Mouse (Mus musculus) ZHBTc4 (cell line): ENCODE measurements around the gene Zfp212.

Source experiments
- DNase-seq: peaks from one replicate; pipeline ENCODE4 v3.0.0-alpha.2; 2011; ENCODE audit warnings: low read depth, low spot score

The Zfp212 gene

DNA sequence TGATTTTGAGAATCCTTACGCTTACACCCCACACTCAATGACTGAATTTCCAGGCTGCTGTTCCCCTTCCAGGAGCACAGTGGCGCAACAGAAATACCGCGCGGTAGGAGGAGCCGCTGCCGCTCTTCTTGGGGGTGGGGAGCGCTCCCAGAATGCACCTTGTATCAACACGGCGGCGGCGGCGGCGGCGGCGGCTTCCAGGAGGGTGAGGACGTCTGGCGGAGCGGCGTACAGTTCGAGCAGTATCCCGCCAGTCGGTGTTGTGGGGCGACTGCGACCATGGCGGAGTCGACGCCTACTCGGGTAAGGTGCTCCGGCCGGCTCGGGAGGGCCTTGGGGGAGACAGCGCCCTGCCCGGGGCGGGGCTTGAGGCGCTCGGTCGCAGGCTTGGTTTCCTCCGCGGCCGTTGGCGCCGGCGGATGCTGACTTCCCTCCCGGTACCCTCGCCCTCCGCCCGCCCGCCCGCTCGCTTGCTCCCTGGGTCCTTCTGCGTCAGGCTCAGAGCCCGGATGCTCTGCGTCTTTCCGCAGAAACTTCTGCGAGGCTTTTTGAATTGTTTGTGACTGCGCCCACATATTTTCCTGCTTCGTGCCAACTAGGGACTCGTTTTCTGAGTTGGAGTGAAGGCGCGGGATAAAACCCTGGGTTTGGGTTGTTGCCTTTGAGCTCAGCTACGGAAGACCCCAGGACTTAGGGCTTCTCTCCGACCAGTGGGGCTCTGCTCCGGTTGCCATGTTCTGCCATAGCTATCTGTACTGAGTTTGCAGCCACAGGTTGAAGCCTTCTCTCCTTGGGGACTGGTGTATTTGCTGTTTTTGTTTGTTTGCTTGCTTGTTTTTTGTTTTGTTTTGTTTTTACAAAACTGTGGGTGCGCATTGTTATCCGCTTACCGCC is at the start of gene Zfp212:
Gene Zfp212 (plus strand): TSS at position 30 of the 894 bp plus-strand sequence.
- peak; percentile 96 for DNase-seq

DNA sequence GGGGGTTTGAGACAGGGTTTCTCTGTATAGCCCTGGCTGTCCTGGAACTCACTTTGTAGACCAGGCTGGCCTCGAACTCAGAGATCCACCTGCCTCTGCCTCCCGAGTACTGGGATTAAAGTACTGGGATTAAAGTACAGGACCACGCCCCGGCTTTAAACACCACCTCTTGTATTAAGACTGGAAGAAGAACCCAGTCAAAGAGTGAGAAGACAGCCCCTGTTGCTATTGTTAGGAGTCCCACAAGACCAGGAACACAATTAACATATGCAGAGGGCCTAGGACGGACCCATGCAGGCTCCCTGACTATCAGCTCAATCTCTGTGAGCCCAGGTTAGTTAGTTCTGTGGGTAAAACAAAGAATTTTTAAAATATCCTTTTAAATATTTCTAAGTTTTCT is 48.0 kb upstream of the Zfp212 start:
- peak; percentile 60 for DNase-seq

DNA sequence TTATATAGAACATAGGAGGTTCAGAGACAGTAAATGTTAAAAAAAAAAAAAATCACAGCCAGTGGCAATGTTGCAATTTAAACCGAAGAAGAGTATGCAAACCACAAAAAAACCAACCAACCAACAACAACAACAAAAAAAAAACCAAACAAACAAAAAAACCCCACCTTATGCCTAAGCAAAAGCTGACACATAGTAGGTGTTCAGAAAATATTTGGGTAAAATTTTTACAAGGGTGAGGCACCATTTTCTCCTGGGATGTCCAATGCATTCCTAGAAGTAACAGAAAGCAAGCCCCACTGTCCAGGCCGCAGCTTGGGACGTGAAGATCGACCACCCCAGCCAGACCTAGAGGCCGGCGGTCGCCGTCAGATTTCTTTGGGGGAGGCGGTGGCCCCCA is 43.2 kb upstream of the Zfp212 start, which contains the start of gene Zfp282:
Gene Zfp282 (plus strand): TSS at position 147 of the 400 bp plus-strand sequence.
- no peak for DNase-seq

DNA sequence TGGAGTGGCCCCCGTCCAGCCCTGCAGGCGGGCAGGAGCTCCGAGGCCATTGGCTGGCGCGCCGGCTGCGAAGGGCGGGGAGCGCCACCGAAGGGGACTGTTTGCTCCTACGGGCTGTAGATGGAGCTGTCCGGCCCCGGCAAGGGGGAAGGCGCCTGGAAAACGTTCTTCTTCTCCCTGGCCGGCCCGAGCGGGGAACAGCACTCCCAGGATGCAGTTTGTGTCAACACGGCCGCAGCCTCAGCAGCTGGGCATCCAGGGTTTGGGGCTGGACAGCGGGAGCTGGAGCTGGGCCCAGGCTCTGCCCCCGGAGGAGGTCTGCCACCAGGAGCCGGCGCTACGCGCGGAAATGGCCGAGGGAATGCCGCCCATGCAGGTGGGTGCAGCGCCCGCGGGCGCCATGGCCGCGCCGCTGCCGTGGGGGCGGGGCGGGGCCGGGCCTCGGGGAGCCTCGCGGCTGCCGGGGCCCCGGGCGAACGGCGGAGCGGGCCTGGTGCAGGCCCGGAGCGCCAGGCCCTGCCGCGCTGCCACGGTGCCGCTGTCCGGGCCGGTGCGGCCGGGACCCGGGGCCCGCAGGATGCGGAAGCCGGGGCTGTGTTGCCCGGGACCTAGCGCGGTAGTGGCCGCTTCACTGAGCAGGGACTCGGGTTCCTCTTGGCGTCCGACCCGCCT is 42.7 kb upstream of the Zfp212 start:
- DNase-seq = peak; percentile 91

DNA sequence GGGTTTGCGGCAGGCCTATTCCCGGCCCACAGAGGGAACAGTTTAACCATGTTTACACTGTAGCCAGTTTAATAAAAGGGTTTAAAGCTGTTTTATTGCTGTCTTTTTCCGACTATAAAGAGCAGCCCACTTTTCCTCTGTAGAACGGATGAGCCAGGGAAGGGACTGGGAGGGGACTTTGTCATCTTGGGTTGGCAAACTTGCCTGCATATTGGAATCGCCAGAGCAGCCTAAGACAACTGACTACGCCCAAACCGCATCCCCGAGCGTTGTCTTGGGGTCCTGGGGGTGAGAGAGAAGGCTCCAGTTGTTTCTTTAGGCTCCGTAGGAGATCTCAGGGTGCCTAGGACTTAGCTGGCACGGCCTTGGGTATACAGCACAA is 42.2 kb upstream of the Zfp212 start:
- DNase-seq = peak; percentile 41

DNA sequence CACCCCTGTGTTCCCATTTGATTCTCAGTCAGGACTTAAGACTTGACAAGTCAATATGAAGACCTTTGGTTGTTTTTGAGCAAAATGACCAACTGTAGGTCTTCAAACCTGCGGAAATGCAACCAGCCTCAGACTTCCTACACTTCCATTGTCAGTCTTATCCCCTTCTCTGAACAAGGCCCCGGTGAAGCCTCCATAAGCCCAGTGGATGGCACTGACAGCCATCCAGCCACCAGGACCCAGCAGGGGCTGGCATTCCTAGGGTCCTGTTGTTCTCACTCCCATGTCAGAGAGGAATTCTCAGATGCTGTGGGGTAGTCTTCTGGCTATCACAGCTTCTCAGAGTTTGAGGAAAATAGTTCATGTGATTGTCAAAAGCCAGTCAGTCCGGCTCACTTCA is 41.7 kb upstream of the Zfp212 start:
- DNase-seq = peak; percentile 12

DNA sequence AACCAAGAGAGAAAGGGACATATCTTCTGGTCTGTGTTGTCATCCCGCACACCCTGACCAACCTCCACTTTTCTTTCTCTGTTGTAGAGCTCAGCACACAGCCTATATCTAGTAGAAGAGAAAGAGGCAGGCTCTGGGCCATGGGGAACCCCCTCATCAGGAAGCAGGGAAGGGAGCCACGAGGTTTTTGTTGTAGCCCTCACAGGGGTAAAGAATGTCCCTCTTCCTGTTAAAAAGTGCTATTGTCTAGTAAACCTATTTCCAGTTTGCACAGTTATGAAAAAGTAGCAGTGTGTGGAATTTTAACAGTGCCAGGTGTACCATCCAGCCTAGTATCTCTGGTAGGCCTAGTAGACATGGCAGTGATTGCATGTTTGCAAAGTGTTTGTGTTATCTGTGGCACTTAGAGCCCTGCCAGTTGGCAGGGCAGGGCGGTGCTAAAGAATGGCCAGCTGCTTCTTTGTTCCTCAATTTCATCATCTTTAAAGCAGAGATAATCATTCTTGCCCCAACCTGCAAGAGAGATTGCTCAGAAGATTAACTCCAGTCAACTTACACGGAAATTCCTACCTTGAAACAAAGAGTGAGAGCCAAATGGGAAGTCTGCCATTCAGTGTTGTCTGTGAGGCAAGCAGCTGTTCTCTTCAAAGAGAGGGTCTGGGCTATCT is 41.1 kb upstream of the Zfp212 start:
- DNase-seq = no peak

DNA sequence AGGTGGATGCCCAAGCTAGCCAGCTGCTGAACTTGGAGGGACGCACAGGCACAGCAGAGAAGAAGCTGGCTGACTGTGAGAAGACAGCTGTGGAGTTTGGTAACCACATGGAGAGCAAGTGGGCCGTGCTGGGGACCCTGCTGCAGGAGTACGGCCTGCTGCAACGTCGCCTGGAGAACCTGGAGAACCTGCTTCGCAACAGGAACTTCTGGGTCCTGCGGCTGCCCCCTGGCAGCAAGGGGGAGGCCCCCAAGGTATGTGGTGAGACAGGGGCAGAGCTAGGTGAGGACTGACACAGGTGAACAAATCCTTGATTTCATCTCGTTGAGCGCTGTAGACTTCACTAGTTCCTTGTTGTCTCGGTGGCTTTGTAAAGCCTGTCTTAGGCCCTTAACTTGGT is 40.1 kb upstream of the Zfp212 start:
- DNase-seq = no peak

DNA sequence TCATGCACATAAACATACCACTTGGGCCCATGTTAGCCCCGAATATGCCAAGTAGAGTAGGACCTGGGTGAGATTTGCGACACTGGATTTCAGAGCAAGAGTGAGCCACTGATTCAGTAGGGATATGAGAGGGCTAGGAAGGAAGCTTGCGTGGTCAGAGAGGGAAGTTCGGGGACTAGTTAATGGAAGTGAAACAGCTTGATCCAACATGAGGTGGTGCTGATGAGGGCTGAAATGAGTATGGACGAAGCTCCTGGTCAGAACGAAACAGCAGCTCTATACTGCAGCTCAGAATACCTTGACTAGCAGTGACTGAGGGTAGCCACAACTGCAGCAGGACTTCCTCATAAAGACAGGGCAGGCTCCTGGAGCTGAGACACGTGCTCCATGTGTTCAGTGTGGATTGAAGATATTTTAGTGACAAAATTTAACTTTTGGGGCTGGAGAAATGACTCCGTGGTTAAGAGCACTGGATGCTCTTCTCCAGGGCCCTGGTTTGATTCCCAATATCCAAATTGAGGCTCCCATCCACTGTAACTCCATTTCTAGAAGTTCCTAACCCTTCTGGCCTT is 31.4 kb upstream of the Zfp212 start:
- DNase-seq = no peak

DNA sequence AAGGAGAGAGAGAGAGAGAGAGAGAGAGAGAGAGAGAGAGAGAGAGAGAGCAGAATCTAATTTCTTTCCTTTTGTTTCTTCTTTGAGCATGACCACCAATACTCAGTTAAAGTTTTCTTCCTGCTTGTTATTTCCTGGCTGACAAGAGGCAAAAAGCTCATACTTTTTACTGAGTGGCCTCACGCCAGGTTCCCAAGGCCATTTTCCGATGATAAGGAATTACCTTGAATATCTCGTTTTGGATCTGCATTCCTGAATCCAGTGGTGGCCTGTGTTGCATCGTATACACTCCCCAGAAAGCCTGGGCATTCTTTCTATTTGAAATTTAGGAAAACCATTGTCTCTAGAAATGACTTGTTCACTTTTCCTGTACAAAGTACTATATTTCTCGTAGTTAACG is 20.9 kb upstream of the Zfp212 start:
- DNase-seq = no peak

DNA sequence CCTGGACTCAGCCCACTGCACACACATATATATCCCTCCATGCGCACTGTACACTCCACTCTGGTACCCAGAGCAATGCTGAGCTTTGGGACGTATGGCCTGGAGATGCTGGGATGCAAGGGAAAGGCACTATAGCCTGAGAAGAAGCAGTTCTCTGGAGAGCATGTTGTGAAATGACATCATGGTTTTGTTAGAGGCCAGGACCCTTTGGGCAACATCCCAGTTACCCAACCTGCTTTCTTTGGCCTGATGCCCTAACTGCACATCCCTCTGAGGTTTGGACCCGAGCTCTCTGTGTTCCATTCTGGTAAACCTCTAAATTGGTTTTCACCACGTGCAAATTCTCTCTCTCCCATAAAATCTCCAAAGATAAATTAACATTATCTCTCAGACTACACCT is 16.7 kb upstream of the Zfp212 start:
- no peak for DNase-seq

DNA sequence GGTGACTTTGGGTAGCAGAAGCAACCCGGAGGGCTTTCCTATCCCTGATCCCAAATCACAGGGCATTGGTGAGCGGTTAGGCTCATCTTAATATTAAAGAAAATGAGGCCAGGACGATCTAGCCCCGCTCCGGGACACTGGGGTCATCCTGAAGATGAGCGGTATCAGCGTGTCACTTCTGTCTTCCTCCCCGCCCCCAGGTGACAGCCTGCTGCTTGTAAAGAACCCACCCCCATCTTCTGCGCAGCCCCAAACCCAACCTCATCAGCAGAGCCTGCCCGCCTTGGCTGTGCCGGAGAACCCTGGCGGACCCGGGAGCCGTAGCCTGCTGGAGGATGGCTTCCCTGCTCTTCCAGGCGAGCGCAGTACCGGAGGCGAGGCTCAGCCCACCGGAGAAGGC is 15.9 kb upstream of the Zfp212 start:
- DNase-seq = peak; percentile 77

DNA sequence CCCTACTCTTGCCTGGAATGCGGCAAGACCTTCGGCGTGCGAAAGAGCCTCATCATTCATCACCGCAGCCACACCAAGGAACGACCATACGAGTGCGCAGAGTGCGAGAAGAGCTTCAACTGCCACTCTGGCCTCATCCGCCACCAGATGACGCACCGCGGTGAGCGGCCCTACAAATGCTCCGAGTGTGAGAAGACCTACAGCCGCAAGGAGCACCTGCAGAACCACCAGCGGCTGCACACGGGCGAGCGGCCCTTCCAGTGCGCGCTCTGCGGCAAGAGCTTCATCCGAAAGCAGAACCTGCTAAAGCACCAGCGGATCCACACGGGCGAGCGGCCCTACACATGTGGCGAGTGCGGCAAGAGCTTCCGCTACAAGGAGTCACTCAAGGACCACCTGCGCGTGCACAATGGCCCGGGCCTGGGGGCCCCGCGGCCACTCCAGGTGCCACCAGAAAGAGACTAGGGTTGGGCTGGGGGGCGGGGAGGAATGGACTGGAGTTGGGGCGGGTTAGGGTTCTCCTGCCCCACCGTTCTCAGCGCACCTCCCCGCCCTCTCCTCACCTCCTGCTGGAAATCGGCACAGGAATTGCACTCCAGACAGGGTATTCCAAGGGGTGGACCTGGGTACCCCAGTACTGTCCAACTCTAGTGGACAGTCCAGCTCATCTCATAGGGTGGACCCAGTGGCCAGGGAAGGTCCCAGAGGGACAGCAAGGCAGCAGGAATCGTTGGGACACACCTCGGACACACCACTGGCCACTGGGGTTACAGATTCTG is 15.2 kb upstream of the Zfp212 start:
- peak; percentile 80 for DNase-seq

DNA sequence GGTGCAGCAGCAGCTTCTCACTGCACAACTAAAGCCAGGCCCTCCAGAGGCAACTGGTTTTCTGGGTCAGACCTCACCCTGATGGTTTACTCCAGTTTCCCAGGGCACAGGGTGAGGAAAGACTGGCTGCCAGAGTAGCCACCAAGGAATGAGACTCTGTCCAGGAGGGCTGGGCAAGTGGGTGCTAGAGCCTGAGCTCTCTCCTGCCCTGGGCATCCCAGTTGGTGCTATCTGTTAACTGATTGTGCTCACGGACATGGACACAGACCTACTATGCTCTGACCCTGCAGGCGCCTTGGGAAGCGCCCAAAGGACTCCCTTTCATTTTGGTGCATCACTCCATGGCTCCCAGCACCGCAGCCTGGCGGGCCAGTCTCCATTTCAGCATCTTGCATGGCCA is 13.9 kb upstream of the Zfp212 start:
- DNase-seq = no peak

DNA sequence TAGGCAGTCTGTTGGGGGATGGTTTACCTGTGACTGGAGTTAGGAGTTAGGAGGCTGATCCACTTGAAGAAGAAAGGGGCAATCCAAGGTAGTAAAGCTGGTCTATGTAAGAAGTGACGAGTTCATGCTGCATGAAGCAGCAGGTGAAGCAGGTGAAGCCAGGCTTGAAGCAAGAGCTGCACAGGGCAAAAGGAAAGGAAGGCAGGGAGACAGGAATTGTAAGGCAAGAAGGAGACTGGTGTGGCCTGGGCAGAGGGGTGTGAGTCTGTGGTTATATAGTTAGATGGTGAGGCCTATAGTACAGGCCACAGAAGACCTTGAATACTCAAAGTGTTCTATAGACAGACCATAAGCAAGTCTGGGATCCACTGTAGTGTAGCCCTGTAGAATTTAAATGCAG is 11.3 kb upstream of the Zfp212 start:
- DNase-seq = no peak

DNA sequence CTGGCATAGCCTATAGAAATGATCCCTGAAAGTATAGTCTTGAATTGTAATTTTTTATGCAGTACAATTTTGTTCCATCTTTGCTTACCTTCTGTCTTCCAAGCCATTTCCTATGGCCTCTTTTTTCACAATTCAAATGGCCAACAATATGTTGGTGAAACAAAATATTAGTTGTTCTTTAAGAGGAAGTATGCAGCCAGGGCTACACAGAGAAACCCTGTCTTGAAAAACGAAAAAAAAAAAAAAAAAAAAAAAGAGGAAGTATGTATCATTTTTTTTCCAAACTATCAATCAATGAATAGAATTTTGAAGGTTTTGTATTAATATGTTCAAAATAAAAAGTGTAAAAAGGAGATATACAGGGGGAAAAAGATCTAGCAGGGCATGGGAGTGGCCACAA is 8.6 kb upstream of the Zfp212 start:
- no peak for DNase-seq

DNA sequence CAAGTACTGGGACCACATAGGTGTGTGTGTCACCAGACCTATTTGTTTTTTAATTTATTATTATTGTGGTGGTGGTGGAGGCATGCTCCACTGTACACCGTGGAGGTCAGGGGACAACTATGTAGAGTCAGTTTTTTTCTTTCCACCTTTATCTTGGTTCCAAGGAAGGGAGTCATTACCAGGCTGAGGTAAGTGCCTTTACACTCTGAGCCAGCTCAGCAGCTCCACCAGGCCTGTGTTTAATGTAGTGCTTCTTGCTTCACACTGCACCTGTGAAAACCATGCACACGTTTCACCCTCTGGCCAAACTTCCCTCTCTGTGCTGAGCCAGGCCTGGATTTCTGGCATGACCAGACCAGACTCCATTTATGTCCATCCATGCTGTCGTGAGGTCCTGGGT is 7.3 kb upstream of the Zfp212 start:
- no peak for DNase-seq

DNA sequence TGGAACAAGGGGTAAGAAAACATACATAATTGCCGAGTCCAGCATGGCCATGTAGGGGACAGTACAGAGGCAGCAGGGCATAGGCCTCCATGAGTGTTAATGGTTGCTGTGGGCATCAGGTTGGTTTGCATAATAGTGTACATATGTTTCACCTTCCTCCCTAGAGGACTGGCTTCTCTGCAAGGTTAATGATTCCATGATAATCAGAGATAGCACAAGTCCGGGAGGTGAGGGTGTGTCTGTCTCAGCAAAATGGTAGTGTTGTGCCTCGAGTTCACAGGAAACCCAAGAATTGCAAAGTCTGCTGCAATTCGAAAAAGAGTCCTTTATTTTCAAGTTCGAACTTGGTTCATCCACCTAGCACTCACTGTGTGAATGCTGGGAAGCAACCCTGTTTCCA is 3.2 kb upstream of the Zfp212 start:
- DNase-seq = no peak

DNA sequence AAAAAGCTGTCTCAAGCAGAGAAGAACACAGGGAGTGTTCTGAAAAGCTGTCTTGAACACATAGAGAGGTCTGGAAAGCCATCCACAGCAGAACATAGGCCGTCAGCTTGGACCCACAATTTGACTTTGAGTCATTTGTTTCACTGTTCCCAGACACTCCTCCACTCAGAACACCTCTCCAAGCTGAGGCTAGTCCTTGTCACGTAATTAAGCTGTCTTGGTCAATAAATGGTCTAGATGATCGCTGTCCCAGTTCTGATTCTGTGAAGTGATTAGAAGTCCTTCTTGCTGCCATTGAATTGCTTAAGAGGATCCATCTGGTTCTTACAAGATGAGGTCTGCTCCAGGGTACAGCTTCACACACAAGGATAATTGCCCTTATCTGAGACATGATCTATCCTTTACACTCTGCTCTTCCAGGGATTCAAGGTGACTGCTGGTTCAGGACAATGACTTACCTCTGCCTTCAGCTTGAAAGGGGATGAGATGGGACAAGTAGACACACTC is 1.5 kb upstream of the Zfp212 start:
- peak; percentile 47 for DNase-seq

DNA sequence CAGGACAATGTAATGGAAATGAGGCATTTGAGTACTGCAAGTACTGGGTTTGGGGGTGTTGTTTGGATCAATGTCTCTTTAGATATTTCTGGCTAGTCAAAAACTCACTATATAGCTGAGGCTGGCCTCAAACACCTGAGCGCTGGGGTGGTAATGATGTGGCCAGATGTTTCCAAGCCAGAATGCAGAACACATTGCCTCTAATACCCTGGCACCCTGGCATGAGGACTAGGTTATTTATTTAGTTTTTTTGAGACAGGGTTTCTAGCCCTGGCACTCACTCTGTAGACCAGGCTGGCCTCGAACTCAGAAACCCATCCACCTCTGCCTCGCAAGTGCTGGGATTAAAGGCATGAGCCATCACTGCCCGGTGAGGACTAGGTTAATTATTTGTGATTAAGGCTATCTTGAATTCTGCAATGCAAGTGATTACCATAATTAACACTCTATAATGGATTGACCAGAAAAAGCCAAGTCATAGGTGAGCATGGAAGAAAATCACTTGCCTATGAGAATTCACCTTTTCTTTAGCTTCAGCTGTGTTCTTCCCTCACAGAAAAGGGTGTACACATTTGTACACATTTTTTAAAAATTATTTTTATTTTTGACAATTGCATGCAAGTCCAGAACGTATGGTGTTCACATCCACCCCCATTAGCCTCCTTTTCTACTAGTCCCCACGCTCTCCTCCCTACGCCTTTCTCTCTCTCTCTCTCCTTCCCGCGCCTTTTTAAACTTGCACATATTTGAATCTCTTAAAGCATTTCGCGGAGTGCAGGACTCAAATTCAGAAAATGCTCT is 430 bp upstream of the Zfp212 start:
- DNase-seq = no peak
